Mouse (Mus musculus) adrenal gland, adult (tissue): ENCODE data around the gene Wfdc12.
"Not testable (repeated sequence)": the region's sequence is repeated elsewhere in the genome, so short reads cannot be mapped to it uniquely, and the experiment has no call there.

Source experiments
- DNase-seq, 2 experiments: peaks; one replicate each; pipeline ENCODE4 v3.0.0; 2022 to 2023; ENCODE audit warnings: low spot score in 1 of 2; ENCODE audit not compliant: inconsistent age in 2 of 2

Gene Wfdc12

GRCm38 (mm10) chr2:164190576-164190975 is at the start of gene Wfdc12:
Gene Wfdc12, minus strand, starts transcription at chr2:164190608.
- peak in 1 of 2 experiments; percentile 32 for DNase-seq

DNA sequence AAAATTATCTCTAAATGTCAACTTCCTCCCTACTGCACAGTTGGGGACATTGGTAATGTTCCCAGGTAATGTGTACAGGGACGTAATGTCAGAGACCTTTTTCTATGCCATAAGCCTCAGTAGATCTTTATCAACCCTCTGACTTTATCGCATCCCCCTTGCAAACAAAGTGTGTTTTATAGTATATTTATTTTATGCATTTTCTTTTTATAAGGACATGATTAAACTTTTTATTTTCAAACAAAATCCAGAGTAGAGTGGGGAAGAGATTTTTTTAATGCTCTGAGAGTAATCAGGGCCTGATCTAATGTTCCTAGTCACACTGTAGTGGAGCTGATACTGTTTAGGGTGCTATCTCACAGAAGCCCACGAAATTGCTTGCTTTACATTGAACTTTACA is 48.0 kb upstream of the Wfdc12 start, which contains the start of gene Svs2:
Svs2 (minus strand) TSS at position 101 of the 400 bp plus-strand sequence.
- DNase-seq: no peak

DNA sequence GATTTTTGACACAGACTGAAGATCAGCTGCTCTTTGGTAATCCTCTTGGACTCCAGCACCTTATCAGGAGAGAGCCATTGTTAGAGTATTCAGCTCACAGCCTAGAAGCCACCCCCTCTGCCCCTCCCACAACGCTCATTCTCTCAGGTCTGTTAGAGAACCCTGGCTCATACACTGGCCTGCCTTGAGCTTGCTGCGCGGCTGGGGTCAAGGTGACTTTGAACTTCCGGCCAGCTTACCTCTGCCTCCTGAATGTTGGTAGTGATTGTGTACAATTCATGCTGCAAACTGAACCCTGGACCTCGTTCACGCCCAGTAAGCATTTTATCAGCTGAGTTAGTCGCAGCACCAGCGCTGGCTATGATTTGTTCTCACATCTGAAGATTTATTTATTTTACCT is 42.3 kb upstream of the Wfdc12 start:
- no peak for DNase-seq

DNA sequence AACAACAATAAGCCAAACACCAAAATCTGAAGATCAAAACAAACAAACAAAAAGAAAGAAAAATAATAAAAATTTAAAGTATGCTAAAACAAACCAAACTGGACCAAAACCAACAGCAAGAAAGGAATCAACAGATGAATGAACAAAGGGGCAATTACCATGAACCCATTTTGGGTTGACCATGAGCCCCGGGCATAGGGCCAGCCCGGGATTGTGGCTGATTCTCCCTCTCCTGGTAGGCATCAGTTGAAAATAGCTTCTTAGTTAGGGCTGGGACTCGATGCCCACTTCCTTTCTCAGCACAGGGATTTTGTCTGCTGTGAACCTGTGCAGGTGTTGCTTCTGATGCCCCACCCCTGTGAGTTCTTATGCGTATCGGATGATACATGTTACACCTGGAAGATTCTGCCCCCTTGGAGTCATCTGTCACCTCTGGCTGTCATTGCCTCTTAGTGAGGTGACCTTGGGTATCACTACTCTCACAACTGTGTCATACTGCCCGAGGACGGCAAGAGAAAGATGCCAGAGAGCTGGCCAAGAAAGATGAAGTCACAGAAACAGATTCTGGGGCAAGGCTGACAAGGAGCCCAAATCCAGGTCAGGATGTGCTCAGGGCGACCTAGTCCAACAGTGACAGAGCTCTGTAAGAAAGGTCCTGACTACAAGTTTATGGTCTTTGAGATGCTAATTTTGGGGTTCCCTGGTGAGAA is 38.1 kb upstream of the Wfdc12 start:
- peak; percentile 38 to 77 for DNase-seq

DNA sequence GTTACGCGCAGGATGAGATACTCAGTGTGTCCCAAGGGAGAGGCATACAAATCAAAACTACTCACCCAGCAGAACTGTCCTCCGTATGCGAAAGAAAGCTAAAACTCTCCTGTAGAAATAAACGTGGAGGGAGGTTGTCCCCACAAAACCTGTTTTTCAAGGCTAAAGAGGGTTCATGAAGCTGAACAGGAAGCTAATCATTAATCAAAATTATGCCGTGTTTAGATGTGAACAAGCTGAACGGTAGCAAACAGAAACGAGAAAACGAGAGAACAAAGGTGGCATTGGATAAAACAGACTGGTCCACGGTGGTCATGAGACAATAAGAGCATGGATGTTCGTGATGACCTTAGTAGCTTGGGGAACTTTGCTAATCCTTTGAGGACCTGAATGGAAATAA is 31.1 kb upstream of the Wfdc12 start, which contains the start of gene Wfdc15b:
Wfdc15b (minus strand) TSS at position 139 of the 400 bp plus-strand sequence.
- no peak for DNase-seq

- no peak for DNase-seq
Observed at GRCm38 (mm10) chr2:164219295-164219694, 28.9 kb upstream of the Wfdc12 start.

DNA sequence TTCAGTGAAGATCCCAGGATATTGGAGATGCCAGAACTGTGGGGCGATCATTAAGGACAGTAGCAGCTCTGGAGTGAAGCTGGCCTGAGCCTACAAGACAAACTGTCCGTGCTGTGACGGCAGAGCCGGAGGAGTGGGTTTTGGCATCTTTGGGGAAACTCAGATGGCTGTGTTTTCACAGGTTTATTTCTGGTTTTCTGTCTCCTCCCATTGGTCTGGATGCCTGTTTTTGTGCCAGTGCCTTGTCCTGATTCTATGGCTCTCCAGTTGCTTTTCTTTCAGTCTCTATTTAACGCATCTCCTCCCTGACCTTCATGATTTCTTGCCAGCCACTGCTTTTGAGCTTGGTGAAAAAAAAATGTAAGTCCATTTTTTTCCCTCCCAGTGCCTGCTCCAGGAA is 22.3 kb upstream of the Wfdc12 start:
- DNase-seq: no peak

DNA sequence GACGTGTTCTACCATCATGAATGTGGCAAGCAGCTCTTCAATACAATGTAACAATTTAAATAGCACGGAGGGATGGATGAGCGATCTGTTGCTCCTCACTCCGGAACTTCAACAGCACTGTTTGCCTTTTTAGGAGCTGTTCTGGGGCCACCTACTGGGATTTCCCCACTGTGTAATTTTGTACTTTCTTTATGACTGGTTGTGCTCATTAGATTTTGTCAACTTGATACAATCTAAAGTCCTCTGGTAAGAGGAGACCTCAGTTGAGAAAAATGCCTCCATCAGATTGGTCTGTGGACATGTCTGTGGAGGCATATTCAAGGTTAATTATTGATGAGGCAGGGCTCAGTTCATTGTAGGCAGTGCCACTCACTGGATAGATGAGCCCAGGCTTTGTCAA is 20.5 kb upstream of the Wfdc12 start:
- DNase-seq: no peak

GRCm38 (mm10) chr2:164206676-164207075 is 16.3 kb upstream of the Wfdc12 start:
- peak in 1 of 2 experiments; percentile 56 for DNase-seq

GRCm38 (mm10) chr2:164206011-164206410 is 15.6 kb upstream of the Wfdc12 start:
- DNase-seq: not testable (repeated sequence)

GRCm38 (mm10) chr2:164199626-164200327 is 9.4 kb upstream of the Wfdc12 start, which contains the start of gene Wfdc15a:
Gene Wfdc15a, minus strand, starts transcription at chr2:164200130.
- no peak for DNase-seq

DNA sequence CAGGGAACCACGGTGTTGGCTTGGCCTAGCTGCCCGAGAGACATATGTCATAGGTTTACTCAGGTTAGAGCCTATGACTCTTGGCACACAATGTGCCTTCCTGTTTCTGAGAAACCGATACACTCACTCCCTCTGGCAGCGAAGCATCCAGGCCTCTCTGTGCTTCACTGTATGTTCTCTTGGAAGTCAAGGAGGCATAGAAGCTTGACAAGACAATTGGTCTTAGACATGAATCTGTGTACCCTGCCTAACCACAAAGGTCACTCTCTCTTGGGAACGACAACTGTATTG is 6.2 kb upstream of the Wfdc12 start:
- peak; percentile 57 to 71 for DNase-seq

GRCm38 (mm10) chr2:164195971-164196699 is 5.7 kb upstream of the Wfdc12 start:
- DNase-seq: peak; percentile 26 to 85

- peak; percentile 50 to 81 for DNase-seq
Observed at GRCm38 (mm10) chr2:164194959-164195630, 4.7 kb upstream of the Wfdc12 start.

DNA sequence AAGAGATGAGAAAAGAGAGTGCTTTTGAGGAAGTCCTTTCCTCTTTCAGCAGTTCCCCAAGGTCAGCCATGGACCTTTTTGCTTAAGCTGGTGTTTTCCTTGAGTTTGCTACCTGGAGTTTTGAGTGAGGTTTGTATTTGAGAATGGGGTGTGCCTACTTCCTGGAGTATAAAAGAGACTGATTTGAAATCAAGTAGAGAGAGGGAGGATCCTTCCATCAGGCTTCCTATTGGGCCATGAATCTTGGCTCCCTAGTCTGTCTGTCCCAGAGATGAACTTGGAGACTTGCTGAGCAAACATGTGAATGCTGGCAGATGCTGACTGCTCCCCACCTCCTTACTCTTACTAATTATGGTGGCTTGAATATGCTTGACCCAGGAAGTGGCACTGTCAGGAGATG is 1.9 kb upstream of the Wfdc12 start:
- DNase-seq: no peak

DNA sequence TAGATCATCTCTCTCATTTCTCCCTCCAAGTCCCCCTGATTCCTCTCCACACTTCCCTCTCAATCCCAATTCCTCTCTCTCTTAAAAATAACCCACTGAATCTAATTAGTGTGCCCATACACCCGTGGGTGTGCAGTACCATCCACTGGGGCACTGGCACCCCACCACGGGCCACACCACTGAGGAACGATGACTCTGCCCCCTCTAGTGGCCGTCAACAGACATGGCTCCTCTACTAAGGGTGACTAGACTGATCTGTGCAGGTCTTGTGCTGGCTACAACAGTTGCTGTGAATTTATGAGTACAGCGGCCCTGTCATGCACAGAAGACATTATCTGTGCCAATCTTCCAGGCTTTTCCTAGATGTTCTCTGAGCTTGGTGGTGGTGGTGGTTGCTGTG is 1.7 kb downstream of the Wfdc12 start:
- peak in 1 of 2 experiments; percentile 52 for DNase-seq

GRCm38 (mm10) chr2:164184145-164184719 is 6.2 kb downstream of the Wfdc12 start:
- DNase-seq: peak in 1 of 2 experiments; percentile 13

- DNase-seq: peak in 1 of 2 experiments; percentile 12
Observed at GRCm38 (mm10) chr2:164183340-164183739, 7.1 kb downstream of the Wfdc12 start.

- peak in 1 of 2 experiments; percentile 10 for DNase-seq
Observed at GRCm38 (mm10) chr2:164182692-164183255, 7.6 kb downstream of the Wfdc12 start, which contains the start of gene Wfdc5. Gene Wfdc5, minus strand, starts transcription at chr2:164182742.

- DNase-seq: no peak
Observed at GRCm38 (mm10) chr2:164180770-164181169, 9.6 kb downstream of the Wfdc12 start.
